Mouse (Mus musculus): Measurements from ENCODE around the gene Snrpd3. TPM values are rescaled to one million over a fixed set of nuclear protein-coding genes. Genes with fewer than 3 reads are reported as not detected.
A peak's percentile ranks its signal among the peaks of the same experiment; 100 is the strongest.
"Not testable (repeated sequence)": the region's sequence is repeated elsewhere in the genome, so short reads cannot be mapped to it uniquely, and the experiment has no call there.

Gene Snrpd3
- polyA plus RNA-seq, 2 experiments from 2014 or later: 103 to 218 TPM

- no peak for ATAC-seq
Measured at GRCm38 (mm10) chr10:75501641-75502040, 15.7 kb upstream of the Snrpd3 start.

- no peak for ATAC-seq
Measured at GRCm38 (mm10) chr10:75503692-75504091, 13.7 kb upstream of the Snrpd3 start.

DNA sequence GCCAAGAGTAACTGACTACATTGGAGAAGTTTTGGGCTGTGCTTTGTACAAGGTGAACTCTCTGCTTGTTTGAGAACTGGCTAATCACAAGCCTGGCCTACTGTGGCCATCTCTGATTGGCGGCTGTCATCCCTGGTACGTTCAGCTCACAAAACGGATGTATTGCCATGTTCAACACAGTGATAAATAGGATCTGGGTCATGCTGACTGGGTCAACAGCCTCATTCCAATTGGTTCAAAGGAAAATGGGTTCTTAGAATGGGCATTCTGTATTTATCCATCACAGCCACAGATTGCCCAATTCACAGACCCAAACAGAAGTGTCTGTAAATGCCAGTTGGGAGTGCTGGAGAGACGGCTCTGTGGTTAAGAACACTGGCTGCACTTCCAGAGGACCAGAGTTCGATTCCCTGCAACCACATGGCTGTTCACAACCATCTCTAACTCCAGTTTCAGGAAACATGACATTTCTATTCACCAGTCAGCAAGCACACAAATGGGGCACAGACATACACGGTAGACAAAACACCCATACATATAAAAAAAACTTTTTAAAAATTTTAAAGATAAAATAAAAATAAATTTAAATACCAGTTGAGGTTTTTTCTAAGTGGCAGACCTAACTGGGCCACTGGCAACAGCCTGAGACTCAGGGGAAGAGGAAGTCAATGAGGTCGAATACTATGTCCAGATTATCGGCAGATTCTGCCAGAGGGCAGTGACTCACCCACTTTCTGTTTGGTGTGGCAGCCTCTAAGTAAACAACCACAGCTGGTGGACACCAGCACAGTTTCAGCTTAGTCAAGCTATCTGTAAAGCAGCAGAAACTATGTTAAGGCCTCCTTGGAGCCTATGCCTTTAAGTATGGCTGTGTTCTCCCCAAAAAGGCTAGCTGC, 12.9 kb upstream of the Snrpd3 start:
- no peak for ATAC-seq

DNA sequence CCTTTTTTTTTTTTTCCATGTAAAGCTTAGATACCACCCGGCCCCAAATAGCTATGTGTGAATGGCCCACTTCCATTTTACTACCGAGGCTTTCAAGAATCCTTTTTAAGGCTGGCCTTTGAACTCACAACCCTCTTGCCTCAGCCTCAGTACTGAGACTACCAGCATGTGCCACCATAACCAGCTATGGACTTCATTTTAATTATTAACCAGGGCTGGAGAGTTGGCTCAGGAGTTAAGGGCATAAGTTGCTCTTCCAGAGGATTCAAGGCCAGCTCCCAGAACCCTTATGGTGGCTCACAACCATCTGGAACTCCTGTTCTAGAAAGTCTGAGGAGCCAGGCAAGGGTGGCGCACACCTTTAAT, 12.2 kb upstream of the Snrpd3 start:
- ATAC-seq: no peak

DNA sequence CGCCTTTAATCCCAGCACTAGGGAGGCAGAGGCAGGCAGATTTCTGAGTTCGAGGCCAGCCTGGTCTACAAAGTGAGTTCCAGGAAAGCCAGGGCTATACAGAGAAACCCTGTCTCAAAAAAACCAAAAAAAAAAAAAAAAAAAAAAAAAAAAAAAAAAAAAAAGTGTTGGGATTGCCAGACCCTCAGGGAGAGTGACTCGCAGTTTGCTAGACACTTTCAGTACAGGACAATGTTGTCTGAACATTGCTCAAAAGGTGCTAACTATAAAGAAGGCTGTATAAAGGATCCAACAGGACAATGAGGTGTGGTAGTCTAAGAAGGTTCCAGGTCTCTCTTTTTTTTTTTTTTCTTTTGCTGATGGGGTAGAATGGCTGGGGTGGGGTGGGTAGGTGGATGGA, 11.4 kb upstream of the Snrpd3 start:
- ATAC-seq: not testable (repeated sequence)

DNA sequence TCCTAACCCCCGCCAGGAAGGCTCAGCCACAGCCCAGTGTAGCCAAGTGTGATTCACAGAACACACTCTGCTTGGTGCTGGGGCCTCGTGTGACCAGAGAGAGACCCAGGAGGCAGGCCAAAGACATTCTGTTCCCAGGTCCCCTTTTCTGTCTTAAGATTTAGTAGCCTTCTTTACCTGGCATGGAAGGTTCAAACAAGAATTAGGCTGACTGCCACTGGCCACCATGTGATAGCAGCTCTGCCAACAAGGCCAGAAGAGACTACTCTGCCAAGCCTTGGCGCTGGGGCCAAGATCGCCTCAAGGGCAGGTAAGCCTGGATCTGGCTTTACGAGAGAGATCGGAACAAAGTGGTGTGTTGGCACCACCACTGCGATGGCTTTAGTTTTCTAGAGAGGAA, 6.9 kb upstream of the Snrpd3 start:
- no peak for ATAC-seq

GRCm38 (mm10) chr10:75511060-75511459, 6.3 kb upstream of the Snrpd3 start:
- no peak for ATAC-seq

DNA sequence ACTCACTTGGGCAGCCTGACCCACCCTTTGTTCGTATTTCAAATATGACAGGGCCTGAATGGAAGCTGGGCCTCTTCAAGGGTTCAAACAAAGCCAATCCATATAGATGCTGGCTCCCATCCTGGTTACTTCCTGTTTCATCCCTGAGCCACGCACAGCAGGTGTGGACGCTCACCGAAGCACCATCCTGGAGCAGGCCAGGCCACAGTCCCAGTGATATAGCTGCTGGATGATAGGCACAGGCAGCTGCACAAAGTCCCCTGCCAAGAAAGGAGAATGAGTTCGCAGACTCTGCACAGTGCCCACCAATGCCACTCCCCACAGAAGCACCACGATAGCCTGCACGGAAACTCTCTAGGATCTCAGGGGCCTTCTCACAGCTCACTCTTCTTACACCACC, 5.5 kb upstream of the Snrpd3 start:
- no peak for ATAC-seq

DNA sequence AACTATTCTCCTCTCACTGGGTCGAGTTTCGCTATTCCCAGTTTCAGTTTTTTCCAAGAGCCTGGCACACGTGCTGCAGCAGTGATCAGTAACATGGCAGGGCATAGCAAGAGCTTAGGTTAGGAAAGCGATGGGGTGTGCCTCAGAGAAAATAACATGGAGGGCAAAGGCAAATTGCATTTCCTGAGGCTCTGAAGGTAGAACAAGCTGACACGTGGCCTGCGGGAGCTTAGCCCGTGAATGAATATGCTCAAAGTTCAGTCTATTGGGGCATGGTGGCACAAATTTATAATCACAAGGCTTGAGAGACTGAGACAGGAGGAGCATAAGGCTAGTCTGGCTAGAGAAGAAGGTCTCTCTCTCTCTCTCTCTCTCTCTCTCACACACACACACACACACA, 4.6 kb upstream of the Snrpd3 start:
- no peak for ATAC-seq

DNA sequence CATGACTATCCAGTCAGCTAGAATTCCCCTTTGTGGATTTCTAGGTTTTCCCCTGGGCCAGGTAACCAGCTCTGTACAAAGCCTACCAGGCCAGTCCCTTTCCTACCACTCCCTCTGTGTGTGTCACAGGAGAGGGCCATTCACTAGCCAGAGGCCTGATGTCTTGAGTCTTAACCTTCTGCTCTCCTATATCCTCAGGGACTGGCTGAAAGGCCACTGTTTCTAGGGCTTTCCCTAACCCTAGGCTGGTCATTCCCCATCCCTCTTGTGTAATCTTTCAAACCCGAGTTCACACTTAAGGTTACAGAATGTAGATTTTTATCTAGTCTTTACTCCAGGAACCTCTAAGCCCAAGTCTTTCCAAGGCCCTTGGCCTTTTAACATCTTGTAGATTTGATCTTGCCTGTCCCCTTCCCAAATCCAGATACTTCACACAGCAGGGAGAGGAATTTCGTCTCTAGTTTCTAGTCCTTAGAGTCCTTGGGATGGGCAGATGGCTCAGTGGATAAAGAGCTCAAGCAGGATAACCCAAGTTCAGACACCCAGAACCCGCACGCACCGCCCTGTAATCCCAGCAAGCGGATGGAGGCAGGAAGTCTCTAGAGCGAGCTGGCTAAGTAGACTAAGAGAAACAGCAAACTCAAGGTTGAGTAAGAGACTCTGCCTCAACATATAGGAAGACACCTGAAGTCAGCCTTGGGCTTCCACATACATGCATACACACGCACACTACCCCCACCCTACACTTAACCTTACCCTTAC, 3.9 kb upstream of the Snrpd3 start:
- no peak for ATAC-seq

DNA sequence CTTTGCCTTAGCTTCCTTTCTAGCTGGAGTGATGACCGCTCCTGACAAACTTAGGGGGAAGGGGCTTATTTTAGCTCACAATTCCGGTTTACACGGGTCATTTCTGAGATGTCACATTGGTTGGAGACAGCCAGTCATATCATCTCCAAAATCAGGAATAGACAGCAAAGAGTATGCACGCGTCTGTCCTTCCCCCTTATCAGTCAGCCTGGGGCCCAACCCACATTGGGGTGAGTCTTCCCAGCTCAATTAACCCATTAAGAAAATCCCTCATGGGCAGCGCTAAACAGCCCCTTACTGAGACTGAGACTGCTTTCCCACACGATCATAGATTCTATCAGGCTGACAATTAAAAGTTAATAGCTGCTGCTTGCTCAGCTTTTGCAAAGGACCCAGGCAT, 3.0 kb upstream of the Snrpd3 start:
- no peak for ATAC-seq

GRCm38 (mm10) chr10:75515216-75516037, 1.9 kb upstream of the Snrpd3 start:
- ATAC-seq: no peak

DNA sequence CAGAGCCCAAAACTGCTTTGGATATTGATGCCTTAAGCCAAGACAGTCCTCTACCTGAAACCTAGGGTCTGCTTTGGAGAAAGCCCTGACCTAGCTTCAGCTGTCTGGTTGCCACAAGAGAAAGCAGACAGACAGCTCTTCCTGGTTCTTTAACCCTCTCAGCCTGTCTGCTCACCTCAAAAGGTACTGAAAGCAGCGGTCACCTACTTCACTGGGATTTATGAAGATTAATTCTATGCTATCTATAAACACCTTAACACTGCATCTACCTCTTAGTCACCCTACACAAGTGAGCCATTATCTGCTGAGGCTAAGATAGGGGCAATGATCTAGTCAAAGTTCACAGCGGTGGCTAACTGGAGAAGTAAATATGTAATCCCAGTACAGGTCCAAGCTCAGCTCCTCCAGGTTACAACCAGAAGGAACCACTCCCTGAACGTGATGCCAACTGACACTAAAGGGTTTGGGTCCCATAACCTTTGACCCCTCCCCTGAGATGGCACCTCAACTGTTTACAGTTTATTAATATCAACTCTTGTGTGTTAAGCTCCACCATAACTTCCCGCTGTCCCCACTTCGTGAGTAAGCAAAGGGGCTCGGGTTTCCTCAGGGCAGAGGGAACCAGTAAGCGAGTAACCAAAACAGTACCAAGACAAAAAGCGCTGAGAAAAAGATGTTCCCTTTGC, 1.2 kb upstream of the Snrpd3 start:
- ATAC-seq: no peak

GRCm38 (mm10) chr10:75516724-75517072, 653 bp upstream of the Snrpd3 start:
- ATAC-seq: no peak

DNA sequence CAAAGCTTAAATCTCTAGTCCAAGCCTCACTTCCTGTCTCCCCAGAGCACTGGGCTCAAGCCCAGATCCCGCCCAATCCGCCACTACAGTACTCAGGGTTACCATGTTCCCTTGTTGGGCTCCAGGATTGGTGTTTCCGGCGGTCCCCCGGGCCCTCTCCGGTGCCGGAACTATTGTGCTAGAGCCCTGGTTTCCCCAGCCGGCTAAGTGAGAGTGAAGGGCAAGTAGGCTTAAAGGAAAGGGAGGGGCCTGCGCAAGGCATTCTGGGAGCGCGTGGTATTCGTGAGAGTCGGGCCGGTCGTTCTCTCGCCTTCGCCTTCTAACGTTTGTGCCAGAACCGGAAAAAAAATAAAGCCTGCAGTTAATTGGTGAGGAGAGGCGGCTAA, 400 bp downstream of the Snrpd3 start, which contains the start of gene Gucd1:
Gene Gucd1 (minus strand): TSS at position 215 of the 386 bp plus-strand sequence.
- peak; percentile 81 for ATAC-seq

GRCm38 (mm10) chr10:75520581-75520980, 3.2 kb downstream of the Snrpd3 start:
- ATAC-seq: no peak

GRCm38 (mm10) chr10:75521643-75522042, 4.3 kb downstream of the Snrpd3 start:
- ATAC-seq: no peak

- ATAC-seq: not testable (repeated sequence)
Measured at GRCm38 (mm10) chr10:75525450-75525849, 8.1 kb downstream of the Snrpd3 start.

DNA sequence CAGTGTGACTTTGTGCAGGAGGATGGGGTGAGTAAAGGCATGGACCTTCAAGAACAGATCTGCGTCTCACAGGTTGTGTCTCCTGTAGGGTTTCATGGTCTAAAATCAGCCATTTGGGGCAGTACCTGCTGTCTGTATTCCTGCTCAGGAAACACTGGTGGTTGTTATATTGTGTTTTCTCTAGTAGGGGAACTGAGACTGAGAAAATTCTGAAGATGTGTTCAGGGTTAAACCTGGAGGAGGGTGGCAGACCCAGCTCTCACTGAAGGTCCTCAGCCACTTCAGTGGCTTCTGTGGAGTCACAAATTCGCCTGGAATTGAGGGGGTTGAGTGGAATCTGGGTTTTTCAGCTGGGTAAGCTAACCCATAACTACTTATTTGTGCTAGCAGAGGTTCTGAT, 13.0 kb downstream of the Snrpd3 start:
- ATAC-seq: no peak

DNA sequence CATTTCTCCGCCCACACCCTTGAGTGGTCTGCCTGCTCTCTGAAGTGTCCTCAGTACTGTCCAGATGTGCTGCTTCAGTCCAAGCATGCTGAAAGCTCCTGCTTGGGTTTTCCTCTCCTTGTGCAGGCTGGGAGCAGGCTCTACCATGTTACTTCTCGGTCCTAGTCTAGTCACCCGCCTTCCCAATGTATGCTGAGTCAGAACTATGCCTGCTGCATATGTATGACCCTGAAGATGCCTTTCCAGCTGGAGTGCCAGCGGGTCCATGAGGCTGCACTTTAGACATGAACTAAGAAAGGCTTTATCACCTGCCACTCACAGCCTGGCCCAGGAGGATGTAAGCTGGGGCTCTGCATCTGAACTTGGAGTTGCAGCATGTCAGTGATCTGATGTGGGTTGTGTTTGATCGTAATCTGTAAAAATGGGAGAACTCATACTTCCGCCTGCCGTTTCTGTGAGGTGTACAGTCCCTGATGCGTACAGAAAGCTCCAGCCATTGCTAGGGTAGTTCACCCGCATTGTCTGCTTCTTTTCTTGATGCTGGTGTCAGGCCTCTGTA, 14.3 kb downstream of the Snrpd3 start:
- peak; percentile 89 for ATAC-seq

DNA sequence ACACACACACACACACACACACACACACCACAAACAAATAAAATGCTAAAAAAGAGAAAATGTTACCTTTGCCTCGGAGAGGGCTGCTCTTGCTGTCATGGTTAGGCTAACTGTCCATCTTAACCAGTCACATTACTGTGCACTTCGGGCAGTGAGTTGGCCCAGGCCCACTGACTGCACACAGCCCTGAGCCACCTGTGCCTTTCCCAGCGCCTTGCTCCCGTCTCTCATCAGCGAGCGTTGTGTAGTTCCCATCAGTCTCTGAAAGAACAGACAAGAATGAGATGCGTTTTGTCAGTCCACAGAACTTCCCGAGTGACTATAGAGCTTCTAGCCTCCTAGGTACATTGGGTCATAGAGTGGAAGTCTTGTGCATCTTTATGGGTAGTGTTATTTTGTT, 16.9 kb downstream of the Snrpd3 start:
- ATAC-seq: no peak

- ATAC-seq: no peak
Measured at GRCm38 (mm10) chr10:75534934-75535333, 17.6 kb downstream of the Snrpd3 start.

Data from CD4-positive, CD25-positive, alpha-beta regulatory T cell, adult 4 months (primary cell).